Mouse (Mus musculus) ovary, postnatal 14 days (tissue): ENCODE results near the gene Vmn2r55.
"Not testable (repeated sequence)": the region's sequence is repeated elsewhere in the genome, so short reads cannot be mapped to it uniquely, and the experiment has no call there.

ENCODE experiments used
- DNase-seq: peaks from one replicate; pipeline ENCODE4 v3.0.0; 2022; ENCODE audit warnings: low spot score

The Vmn2r55 gene

DNA sequence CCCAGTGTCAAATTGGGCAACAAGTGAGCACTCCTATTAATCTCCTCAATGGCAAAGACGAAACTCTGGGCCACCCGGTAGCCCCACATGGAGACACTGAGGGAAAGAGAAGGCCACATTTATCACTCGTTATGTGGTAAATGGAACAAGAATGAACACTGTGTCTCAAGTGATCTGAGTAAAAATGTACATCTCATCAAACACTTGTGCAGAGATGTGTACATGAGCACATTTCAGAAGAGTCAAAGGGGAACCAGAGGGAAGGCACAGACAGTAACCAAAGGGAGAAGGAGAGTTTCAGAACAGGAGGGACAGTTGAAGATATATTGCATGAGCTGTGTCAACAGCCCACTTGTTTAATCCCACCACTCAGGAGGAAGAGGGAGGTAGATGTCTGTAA, at the start of gene Vmn2r55:
Vmn2r55 (minus strand) TSS at position 101 of the 400 bp plus-strand sequence.
- not testable (repeated sequence) for DNase-seq

- not testable (repeated sequence) for DNase-seq
Measured at GRCm38 (mm10) chr7:12640219-12640618, 44.6 kb downstream of the Vmn2r55 start, which contains the start of gene Vmn2r54. TSS of gene Vmn2r54 (minus strand) at chr7:12640319.

- no peak for DNase-seq
Measured at GRCm38 (mm10) chr7:12608688-12609087, 76.1 kb downstream of the Vmn2r55 start, which contains the start of gene Vmn2r53. TSS of gene Vmn2r53 (minus strand) at chr7:12608788.
